In genomic region chr3:97931310-97931885, GRCm38 (mm10) we compare ENCODE assay signal across 11 mouse cellular contexts. TPM values are rescaled to one million over a fixed set of nuclear protein-coding genes. Genes with fewer than 3 reads are reported as not detected.
DNase-seq lines count a peak whose midpoint lies in the region; ATAC-seq and TF ChIP-seq lines count a peak whose summit lies in the region.
"Had no signal": no experiment of that assay in that cellular context is flagged by ENCODE, and none has a peak within 500 bp of the region (broad histone marks: within the 10 kb centered on the region; RNA-seq: fewer than 3 reads in every experiment).

No protein-coding gene starts in this region.

- WGBS in kidney, embryonic 14.5 days, result 54% methylated on average over 7 of the region's 7 CpGs
- WGBS in liver, embryonic 14.5 days (ENCODE audit: insufficient replicate concordance), result 38% methylated on average over 7 of the region's 7 CpGs

- no peak for ATAC-seq in kidney, embryonic 14.5 days (ENCODE audit: low FRiP score, low TSS enrichment)
- ATAC-seq in common myeloid progenitor, adult 5-6 weeks (replicated peaks; ENCODE audit: low read depth, poor library complexity, severe bottlenecking), result peak; percentile 37
- no peak for ATAC-seq in liver, embryonic 14.5 days (ENCODE audit: insufficient read depth)
- no peak for ATAC-seq in erythroid progenitor cell, adult 5-6 weeks (replicated peaks; ENCODE audit: low FRiP score, poor library complexity, severe bottlenecking)

- DNase-seq in kidney, postnatal 14 days, result no peak
- DNase-seq in A20 (ENCODE audit: low read depth, low spot score), result peak; percentile 49
- no peak for DNase-seq in liver, embryonic 14.5 days (ENCODE audit: low read depth in 3 of 3, low spot score in 3 of 3)
- DNase-seq in gastrocnemius, adult 2 months, result no peak
- DNase-seq in kidney, postnatal 10 days, result no peak

- H3K9me3 ChIP-seq in kidney, embryonic 14.5 days (ENCODE audit: control insufficient read depth, low read length), result no peaks in the 10 kb centered on the region
- no peaks in the 10 kb centered on the region for H3K9me3 ChIP-seq in liver, embryonic 14.5 days (ENCODE audit: control insufficient read depth, low read length)
- H3K9me3 ChIP-seq: embryonic facial prominence, embryonic 13.5 days; G1E; heart, embryonic 15.5 days had no signal

- no peak for TF ChIP-seq CTCF in liver, embryonic 14.5 days (IDR thresholded peaks at IDR 0.05; ENCODE audit: low read depth)
- no peak for TF ChIP-seq CTCF in gastrocnemius, adult 2 months (IDR thresholded peaks at IDR 0.05)

- H3K27me3 ChIP-seq in kidney, embryonic 14.5 days (ENCODE audit: control insufficient read depth, insufficient read depth, low read length), result no peaks in the 10 kb centered on the region
- no peaks in the 10 kb centered on the region for H3K27me3 ChIP-seq in liver, embryonic 14.5 days (ENCODE audit: control insufficient read depth, insufficient read depth, low read length)

- H3K9ac ChIP-seq in kidney, embryonic 14.5 days (ENCODE audit: low read depth, low read length), result peak overlapping the region; percentile 12; the same call in 1 of the 2 replicates
- H3K9ac ChIP-seq in liver, embryonic 14.5 days (replicated peaks), result no peak overlapping the region
- H3K9ac ChIP-seq: heart, embryonic 15.5 days had no signal

- no peak overlapping the region for H3K4me2 ChIP-seq in kidney, embryonic 14.5 days (replicated peaks; ENCODE audit: low read depth, low read length)
- peak overlapping the region; percentile 63 for H3K4me2 ChIP-seq in liver, embryonic 14.5 days (ENCODE audit: low read depth)

- H3K27ac ChIP-seq in kidney, embryonic 14.5 days (ENCODE audit: low read depth, low read length), result no peak overlapping the region; the same call in 1 of the 2 replicates
- no peak overlapping the region for H3K27ac ChIP-seq in liver, embryonic 14.5 days
- no peak overlapping the region for H3K27ac ChIP-seq in gastrocnemius, adult 2 months
- H3K27ac ChIP-seq: embryonic facial prominence, embryonic 13.5 days; heart, embryonic 15.5 days had no signal

- intact Hi-C loops in gastrocnemius, adult 2 months (cut with DNase I), result no loop called here

- H3K4me3 ChIP-seq in kidney, embryonic 14.5 days (ENCODE audit: low read length), result no peak overlapping the region
- H3K4me3 ChIP-seq in liver, embryonic 14.5 days (ENCODE audit: insufficient read depth in 1 of 2, low read depth in 2 of 2, low read length in 2 of 2), result no peak overlapping the region
- no peak overlapping the region for H3K4me3 ChIP-seq in gastrocnemius, adult 2 months

- H3K36me3 ChIP-seq in kidney, embryonic 14.5 days (ENCODE audit: control insufficient read depth, insufficient read depth, low read length), result no peaks in the 10 kb centered on the region
- H3K36me3 ChIP-seq in liver, embryonic 14.5 days (replicated peaks; ENCODE audit: control insufficient read depth, insufficient read depth, low read depth), result no peaks in the 10 kb centered on the region
- H3K36me3 ChIP-seq: embryonic facial prominence, embryonic 13.5 days; heart, embryonic 15.5 days had no signal

- TF ChIP-seq EP300 in liver, embryonic 14.5 days (IDR thresholded peaks at IDR 0.05; ENCODE audit: low read depth), result no peak

- H3K4me1 ChIP-seq in kidney, embryonic 14.5 days (ENCODE audit: control insufficient read depth, insufficient read depth, low read length), result peaks cover 27% of the 10 kb centered on the region
- H3K4me1 ChIP-seq in liver, embryonic 14.5 days (replicated peaks; ENCODE audit: control insufficient read depth in 2 of 2, insufficient read depth in 2 of 2, low read length in 1 of 2), result peaks cover 0 to 44% of the 10 kb centered on the region in 2 experiments

RNA-seq across cellular contexts. Expression of gene Sec22b, which starts 30.4 kb away (rescaled TPM):
- polyA plus RNA-seq in kidney, embryonic 14.5 days (2014; fragmentation: Nextera tagmentation; extraction: Ambion mirVana), result 120 and 136 TPM in 2 replicates
- 40.5 and 56.4 TPM in 2 replicates for total RNA-seq in common myeloid progenitor, adult 5-6 weeks (2017)
- polyA plus RNA-seq in liver, embryonic 14.5 days (2012; rRNA removed), result 16.9 and 22.6 TPM in 2 replicates
- 57.7 and 63.5 TPM in 2 replicates for polyA plus RNA-seq in liver, embryonic 14.5 days (2014; fragmentation: Nextera tagmentation; extraction: Ambion mirVana)
- 10 to 100 TPM; 24.2 to 32.1 TPM for total RNA-seq in gastrocnemius, adult 2 months (2021)
- 23.5 and 38.2 TPM in 2 replicates for total RNA-seq in erythroid progenitor cell, adult 5-6 weeks (2015; ENCODE audit: low replicate concordance)
- 8.7 and 31.7 TPM in 2 replicates for total RNA-seq in erythroid progenitor cell, adult 5-6 weeks (2017; ENCODE audit: low replicate concordance)

RNA-seq across cellular contexts. Expression of gene Pde4dip, which starts 42.9 kb away (rescaled TPM):
- polyA plus RNA-seq in kidney, embryonic 14.5 days (2014; fragmentation: Nextera tagmentation; extraction: Ambion mirVana), result 10.7 and 22.1 TPM in 2 replicates
- 5.6 and 6.1 TPM in 2 replicates for total RNA-seq in common myeloid progenitor, adult 5-6 weeks (2017)
- polyA plus RNA-seq in liver, embryonic 14.5 days (2012; rRNA removed), result 2.3 and 4.0 TPM in 2 replicates
- 5.8 and 6.7 TPM in 2 replicates for polyA plus RNA-seq in liver, embryonic 14.5 days (2014; fragmentation: Nextera tagmentation; extraction: Ambion mirVana)
- total RNA-seq in gastrocnemius, adult 2 months (2021), result 1,000 to 10,000 TPM; 3,559 to 3,570 TPM
- 1.3 and 1.8 TPM in 2 replicates for total RNA-seq in erythroid progenitor cell, adult 5-6 weeks (2015; ENCODE audit: low replicate concordance)
- 1.8 and 2.3 TPM in 2 replicates for total RNA-seq in erythroid progenitor cell, adult 5-6 weeks (2017; ENCODE audit: low replicate concordance)

Comparison
In these comparisons a context has a peak if more than half of its experiments do, and no peak if none do; other contexts are left out.
1. RNA of gene Pde4dip, which starts 42.9 kb away (total RNA-seq): 3,559 to 3,570 TPM in gastrocnemius, adult 2 months; 5.6 to 6.1 TPM in common myeloid progenitor, adult 5-6 weeks and 1.3 to 2.3 TPM in erythroid progenitor cell, adult 5-6 weeks; every median in the first group is over 100 times any median in the second.